Mouse (Mus musculus): ENCODE measurements around the gene Fam173b.

The Fam173b gene

DNA sequence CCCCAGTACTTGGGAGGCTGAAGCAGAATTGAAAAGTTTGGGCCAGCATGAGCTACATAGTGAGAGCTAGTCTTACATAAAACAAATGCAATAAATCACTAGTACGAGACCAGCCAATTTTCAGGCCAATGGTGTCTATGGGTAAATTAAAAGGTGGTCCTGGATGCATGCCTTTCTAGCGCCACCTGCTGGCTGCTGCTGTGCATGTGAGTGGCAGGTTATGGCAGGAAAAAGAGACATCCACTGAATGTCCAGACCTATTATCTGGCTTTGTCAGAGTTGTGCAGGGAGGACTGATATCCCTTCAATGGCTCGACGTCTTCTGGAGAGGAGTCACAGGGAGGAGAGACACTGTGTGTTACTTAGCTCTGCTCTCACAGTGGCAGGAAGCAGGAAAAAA lies 15.1 kb upstream of the Fam173b start:
- DNase-seq (ENCODE audit: low read depth in 2 of 2, low spot score in 2 of 2): peak; percentile 76 to 82

DNA sequence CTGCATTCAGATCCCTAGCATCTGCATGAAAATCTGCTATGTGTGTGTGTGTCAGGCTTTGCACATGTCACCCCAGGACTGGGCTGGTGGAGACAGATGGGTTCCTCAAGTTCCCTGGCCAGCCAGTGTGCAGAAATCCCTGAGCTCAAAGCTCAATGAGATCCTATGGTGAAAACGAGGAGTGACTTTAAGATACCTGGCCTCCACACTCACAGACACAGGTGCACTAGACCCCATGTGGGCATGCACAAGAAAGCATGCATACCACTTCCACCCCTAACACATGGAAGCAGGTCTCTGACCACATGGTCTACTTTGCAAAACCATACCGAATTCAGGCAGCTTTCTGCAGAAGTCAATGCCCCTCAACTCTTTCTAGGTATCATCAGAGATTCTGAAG lies 13.9 kb upstream of the Fam173b start:
- no peak for DNase-seq (ENCODE audit: low read depth in 2 of 2, low spot score in 2 of 2)

- no peak for DNase-seq (ENCODE audit: low read depth in 2 of 2, low spot score in 2 of 2)
Measured at GRCm38 (mm10) chr15:31588989-31589640, 12.5 kb upstream of the Fam173b start.

DNA sequence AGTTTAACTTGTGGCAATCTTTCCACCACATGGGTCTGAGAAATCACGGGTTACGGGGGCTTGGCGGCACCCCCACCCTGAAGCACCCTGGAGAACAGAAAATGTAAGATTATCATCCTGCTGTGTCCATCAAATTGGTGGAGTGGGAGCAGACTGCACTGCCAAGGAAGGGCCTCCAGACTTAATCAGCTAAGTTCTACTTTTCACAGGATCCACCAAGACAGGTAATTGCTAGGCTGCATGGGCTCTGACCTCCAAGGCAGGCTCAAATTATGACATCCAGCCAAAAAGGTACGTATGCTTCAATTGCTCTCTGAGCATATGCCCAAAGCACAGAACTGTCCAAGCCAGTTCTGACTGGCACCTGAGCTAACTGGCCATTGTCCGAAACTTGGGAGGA lies 11.5 kb upstream of the Fam173b start:
- no peak for DNase-seq (ENCODE audit: low read depth in 2 of 2, low spot score in 2 of 2)

GRCm38 (mm10) chr15:31592531-31592930 lies 9.1 kb upstream of the Fam173b start:
- no peak for DNase-seq (ENCODE audit: low read depth in 2 of 2, low spot score in 2 of 2)

DNA sequence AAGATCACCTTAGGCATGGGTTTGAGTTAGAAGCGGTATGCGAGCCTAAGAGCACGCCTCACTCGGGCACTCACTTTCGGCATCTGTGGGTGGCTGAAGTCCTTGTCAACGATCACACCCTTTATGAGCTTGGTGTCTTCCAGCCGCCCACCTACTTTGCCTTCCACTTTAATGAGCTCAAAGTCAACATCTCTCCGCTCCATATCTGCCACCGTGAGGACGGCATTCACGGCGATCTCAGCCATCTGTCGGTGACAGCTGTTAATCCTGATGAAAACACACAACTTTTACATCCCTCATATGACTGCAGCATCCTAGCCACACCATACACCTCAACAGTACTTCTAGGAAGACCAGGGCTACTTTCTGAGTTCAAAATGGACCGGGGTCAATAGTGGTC lies 7.4 kb upstream of the Fam173b start:
- DNase-seq (ENCODE audit: low read depth in 2 of 2, low spot score in 2 of 2): no peak

GRCm38 (mm10) chr15:31595651-31596050 lies 6.0 kb upstream of the Fam173b start:
- no peak for DNase-seq (ENCODE audit: low read depth in 2 of 2, low spot score in 2 of 2)

- DNase-seq (ENCODE audit: low read depth in 2 of 2, low spot score in 2 of 2): no peak
Measured at GRCm38 (mm10) chr15:31599834-31600233, 1.8 kb upstream of the Fam173b start.

DNA sequence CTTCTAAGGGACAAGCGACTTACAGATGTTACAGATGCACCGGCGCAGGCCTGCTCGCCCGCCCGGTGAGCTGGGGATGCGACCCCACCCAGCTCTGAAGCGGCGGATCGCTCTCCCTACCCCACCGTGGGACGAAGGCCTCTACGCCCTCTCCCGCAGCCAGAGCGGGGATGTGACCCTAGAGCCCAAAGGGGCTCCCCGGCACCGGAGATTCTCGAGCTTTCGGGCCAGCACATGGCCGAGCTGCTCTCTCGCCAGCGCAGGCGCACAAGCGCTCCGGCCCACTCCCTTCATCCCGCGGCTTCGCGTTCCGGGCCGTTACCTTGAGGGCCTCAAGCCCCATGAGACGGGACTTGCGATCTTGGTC lies 390 bp upstream of the Fam173b start:
- DNase-seq (ENCODE audit: low read depth in 2 of 2, low spot score in 2 of 2): no peak

DNA sequence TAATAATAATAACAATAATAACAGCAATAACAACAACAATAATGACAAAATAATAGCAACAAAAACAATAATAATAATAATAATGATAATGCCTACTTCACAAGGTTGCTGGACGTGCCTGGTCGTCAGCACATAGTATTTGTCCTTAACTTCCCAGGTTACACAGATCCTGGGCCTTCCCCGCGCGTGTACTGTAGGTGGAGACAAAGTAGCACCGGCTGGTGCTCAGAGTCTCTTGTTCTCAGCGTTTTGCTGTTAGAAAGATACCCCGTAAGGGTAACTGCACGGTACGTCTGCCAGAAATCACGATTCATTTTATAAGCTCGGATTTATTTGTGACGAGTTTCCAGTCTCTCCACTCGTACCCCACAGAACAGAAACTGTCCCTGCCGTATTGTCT lies 774 bp downstream of the Fam173b start:
- peak; percentile 45 to 54 for DNase-seq (ENCODE audit: low read depth in 2 of 2, low spot score in 2 of 2)

DNA sequence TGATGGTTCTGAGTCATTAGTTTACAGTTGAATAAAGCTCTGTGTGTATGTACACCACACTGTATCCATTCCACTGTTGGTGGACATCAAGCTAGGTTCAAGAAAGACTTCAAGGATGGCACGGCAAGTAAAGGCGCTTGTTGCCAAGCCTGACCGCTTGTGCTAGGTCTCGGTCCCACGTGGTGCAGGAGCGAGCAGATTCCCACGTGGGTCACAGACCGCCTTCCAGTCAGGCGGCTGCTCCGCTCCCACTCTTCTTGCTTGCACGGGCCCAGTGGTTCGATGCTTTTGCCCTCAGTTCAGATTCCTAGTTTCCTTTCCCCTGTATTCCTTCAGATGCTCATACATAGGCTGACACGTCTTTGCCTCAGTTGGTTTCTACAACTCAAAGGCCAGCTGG lies 1.5 kb downstream of the Fam173b start:
- DNase-seq (ENCODE audit: low read depth in 2 of 2, low spot score in 2 of 2): no peak

DNA sequence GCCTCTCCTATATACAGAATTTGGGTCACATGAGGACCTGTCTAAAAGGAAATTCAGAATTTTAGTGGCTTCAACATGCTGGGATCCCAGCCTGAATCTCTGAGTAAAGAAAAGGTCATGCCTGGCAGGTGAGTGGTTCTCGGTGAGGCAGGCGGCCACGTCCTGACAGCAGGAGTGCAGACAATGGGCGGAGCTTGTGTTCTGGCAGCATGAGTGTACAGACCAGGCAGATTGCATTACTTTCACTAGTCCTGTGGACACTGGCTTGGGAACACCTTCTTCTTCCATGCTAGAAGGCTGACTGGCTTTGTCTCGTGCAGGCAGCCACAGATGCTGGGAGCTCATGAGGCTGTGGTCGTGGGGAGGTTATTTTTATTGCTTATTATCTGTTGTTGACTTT lies 5.2 kb downstream of the Fam173b start:
- no peak for DNase-seq (ENCODE audit: low read depth in 2 of 2, low spot score in 2 of 2)

GRCm38 (mm10) chr15:31611027-31611426 lies 9.4 kb downstream of the Fam173b start:
- no peak for DNase-seq (ENCODE audit: low read depth in 2 of 2, low spot score in 2 of 2)

DNA sequence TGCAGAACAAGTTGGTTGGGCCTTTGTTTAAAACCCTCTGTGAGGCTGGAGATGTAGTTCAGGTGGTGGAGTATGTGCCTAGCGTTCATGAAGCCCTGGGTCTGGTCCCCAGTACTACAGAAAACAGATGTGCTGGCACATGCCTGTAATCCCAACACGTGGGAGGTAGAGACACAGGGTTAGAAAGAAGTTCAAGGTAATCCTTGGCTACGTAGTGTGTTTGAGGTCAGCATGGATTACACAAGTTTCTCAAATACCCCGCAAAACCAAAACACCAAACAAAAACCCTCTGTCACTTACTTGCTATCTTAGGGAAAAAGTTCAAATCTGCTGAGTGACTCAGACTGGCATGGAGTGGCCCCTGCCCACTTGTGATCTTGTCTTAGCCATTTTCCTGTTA lies 10.3 kb downstream of the Fam173b start:
- DNase-seq (ENCODE audit: low read depth in 2 of 2, low spot score in 2 of 2): no peak

- DNase-seq (ENCODE audit: low read depth in 2 of 2, low spot score in 2 of 2): no peak
Measured at GRCm38 (mm10) chr15:31613826-31614453, 12.3 kb downstream of the Fam173b start.

GRCm38 (mm10) chr15:31614666-31615065 lies 13.0 kb downstream of the Fam173b start:
- DNase-seq (ENCODE audit: low read depth in 2 of 2, low spot score in 2 of 2): no peak

GRCm38 (mm10) chr15:31617261-31617660 lies 15.6 kb downstream of the Fam173b start:
- no peak for DNase-seq (ENCODE audit: low read depth in 2 of 2, low spot score in 2 of 2)

DNA sequence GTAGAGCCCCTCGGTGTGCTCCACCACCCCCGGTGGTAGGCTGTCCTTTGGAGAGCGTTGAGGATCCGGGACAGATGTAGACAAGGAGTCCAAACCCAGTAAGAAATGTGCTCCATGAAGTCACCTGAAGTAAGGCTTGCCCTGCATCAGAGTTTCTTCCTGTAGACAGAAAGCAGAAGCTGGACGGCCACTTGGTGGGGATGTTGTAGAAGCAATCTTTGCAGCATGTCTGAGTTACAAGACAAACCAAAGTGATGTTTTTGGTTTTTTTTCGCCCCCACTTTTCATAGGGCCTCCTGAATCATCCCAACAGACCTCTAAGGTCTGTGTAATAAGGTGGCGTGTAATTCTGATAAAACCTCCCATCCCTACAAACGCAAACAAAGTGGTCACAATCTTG lies 17.9 kb downstream of the Fam173b start:
- DNase-seq (ENCODE audit: low read depth in 2 of 2, low spot score in 2 of 2): no peak

- no peak for DNase-seq (ENCODE audit: low read depth in 2 of 2, low spot score in 2 of 2)
Measured at GRCm38 (mm10) chr15:31627277-31628154, 25.9 kb downstream of the Fam173b start.

- DNase-seq (ENCODE audit: low read depth in 2 of 2, low spot score in 2 of 2): no peak
Measured at GRCm38 (mm10) chr15:31628180-31628579, 26.5 kb downstream of the Fam173b start.

DNA sequence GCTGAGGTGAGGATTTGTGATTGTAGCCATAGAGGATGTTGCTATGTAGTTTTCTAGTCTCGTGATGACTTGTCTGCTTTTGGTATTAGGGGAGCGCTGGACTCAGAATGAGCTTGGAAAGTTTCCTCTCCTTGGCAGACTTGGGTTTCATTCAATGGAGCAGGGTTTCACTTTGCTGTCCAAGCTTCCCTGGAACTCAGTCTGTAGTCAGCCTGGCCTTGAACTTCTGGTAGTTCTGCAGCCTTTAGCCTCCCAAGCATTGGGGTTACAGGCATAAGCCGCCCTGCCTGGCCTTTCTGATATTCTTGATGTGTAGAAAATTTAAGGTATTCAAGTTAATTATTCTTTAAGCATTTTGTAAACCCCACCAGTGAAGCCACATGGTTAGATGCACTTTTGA lies 27.9 kb downstream of the Fam173b start:
- DNase-seq (ENCODE audit: low read depth in 2 of 2, low spot score in 2 of 2): no peak

GRCm38 (mm10) chr15:31631396-31631858 lies 29.8 kb downstream of the Fam173b start:
- DNase-seq (ENCODE audit: low read depth in 2 of 2, low spot score in 2 of 2): no peak

Measured in CD8-positive naive resting alpha-beta T cell, adult 2 months (primary cell).